Mouse (Mus musculus) NIH3T3 (cell line): ENCODE data around the gene Fam25c.

ENCODE experiments used
- DNase-seq: peaks from one replicate; pipeline ENCODE4 v3.0.0-alpha.2; 2012; ENCODE audit warnings: low read depth

Fam25c gene

GRCm38 (mm10) chr14:34363490-34364253 lies 8.4 kb upstream of the Fam25c start:
- DNase-seq: peak; percentile 85

- peak; percentile 89 for DNase-seq
Measured at GRCm38 (mm10) chr14:34362726-34363445, 7.7 kb upstream of the Fam25c start.

- DNase-seq: no peak
Measured at GRCm38 (mm10) chr14:34362135-34362534, 6.9 kb upstream of the Fam25c start.

GRCm38 (mm10) chr14:34360251-34360650 lies 5.0 kb upstream of the Fam25c start:
- DNase-seq: no peak

GRCm38 (mm10) chr14:34359676-34360244 lies 4.5 kb upstream of the Fam25c start:
- DNase-seq: no peak

- DNase-seq: peak; percentile 77
Measured at GRCm38 (mm10) chr14:34357671-34358455, 2.6 kb upstream of the Fam25c start.

GRCm38 (mm10) chr14:34354456-34354855 lies 777 bp downstream of the Fam25c start:
- no peak for DNase-seq

- no peak for DNase-seq
Measured at GRCm38 (mm10) chr14:34353326-34353725, 1.9 kb downstream of the Fam25c start.

- no peak for DNase-seq
Measured at GRCm38 (mm10) chr14:34352523-34352922, 2.7 kb downstream of the Fam25c start.

- DNase-seq: no peak
Measured at GRCm38 (mm10) chr14:34351660-34352059, 3.6 kb downstream of the Fam25c start.

GRCm38 (mm10) chr14:34349007-34349406 lies 6.2 kb downstream of the Fam25c start:
- DNase-seq: no peak

GRCm38 (mm10) chr14:34348301-34348700 lies 6.9 kb downstream of the Fam25c start:
- DNase-seq: no peak

GRCm38 (mm10) chr14:34347084-34347483 lies 8.1 kb downstream of the Fam25c start:
- no peak for DNase-seq

GRCm38 (mm10) chr14:34345771-34346566 lies 9.3 kb downstream of the Fam25c start:
- no peak for DNase-seq

- DNase-seq: no peak
Measured at GRCm38 (mm10) chr14:34344361-34344760, 10.9 kb downstream of the Fam25c start.

- DNase-seq: no peak
Measured at GRCm38 (mm10) chr14:34343078-34343477, 12.2 kb downstream of the Fam25c start.

- DNase-seq: no peak
Measured at GRCm38 (mm10) chr14:34341993-34342392, 13.2 kb downstream of the Fam25c start.

GRCm38 (mm10) chr14:34339446-34339845 lies 15.8 kb downstream of the Fam25c start:
- DNase-seq: no peak

- DNase-seq: no peak
Measured at GRCm38 (mm10) chr14:34332476-34332875, 22.8 kb downstream of the Fam25c start.

GRCm38 (mm10) chr14:34331886-34332285 lies 23.3 kb downstream of the Fam25c start:
- DNase-seq: no peak

- no peak for DNase-seq
Measured at GRCm38 (mm10) chr14:34330657-34331158, 24.5 kb downstream of the Fam25c start.
